Mouse (Mus musculus): ENCODE results near the gene Nudcd2. TPM values are rescaled to one million over a fixed set of nuclear protein-coding genes. Genes with fewer than 3 reads are reported as not detected.
A peak's percentile ranks its signal among the peaks of the same experiment; 100 is the strongest.
"Not testable (repeated sequence)": the region's sequence is repeated elsewhere in the genome, so short reads cannot be mapped to it uniquely, and the experiment has no call there.

Gene Nudcd2
- 24.6 and 38.7 TPM in 2 replicates for polyA plus RNA-seq (2011; ENCODE audit: insufficient read depth, insufficient read length, low replicate concordance, missing spikeins)

GRCm38 (mm10) chr11:40733339-40734174, at the start of gene Nudcd2, which contains the start of gene Hmmr:
Nudcd2 (plus strand) TSS chr11:40733667.
Hmmr (minus strand) TSS chr11:40733422.
- WGBS: under 1% methylated on average over 52 of the region's 52 CpGs
- peak within 1 kb of the TSS; percentile 58 for H3K27ac ChIP-seq (ENCODE audit: control insufficient read depth, insufficient read depth, low read depth, low read length, poor library complexity)
- H3K4me1 ChIP-seq (ENCODE audit: control insufficient read depth, insufficient read depth, low read length): no peaks in the 10 kb centered on the region
- no peak for TF ChIP-seq CTCF (IDR thresholded peaks at IDR 0.05; ENCODE audit: control insufficient read depth, insufficient read depth, low read length)
- TF ChIP-seq POLR2A (IDR thresholded peaks at IDR 0.05; ENCODE audit: borderline replicate concordance, control insufficient read depth, low read depth, low read length): no peak; the same call in 1 of the 2 replicates
- peak within 1 kb of the TSS; percentile 97 for H3K4me3 ChIP-seq (replicated peaks; ENCODE audit: control insufficient read depth, low read depth, low read length)

GRCm38 (mm10) chr11:40690444-40691127, 42.9 kb upstream of the Nudcd2 start:
- Histone ChIP-seq H3K4me3 (replicated peaks; ENCODE audit: control insufficient read depth, low read depth, low read length) (no peak overlapping the region), H3K27ac (ENCODE audit: control insufficient read depth, insufficient read depth, low read depth, low read length, poor library complexity) (no peak overlapping the region), H3K4me1 (ENCODE audit: control insufficient read depth, insufficient read depth, low read length) (peaks cover 8% of the 10 kb centered on the region)
- no peak for TF ChIP-seq POLR2A (IDR thresholded peaks at IDR 0.05; ENCODE audit: borderline replicate concordance, control insufficient read depth, low read depth, low read length)
- no peak for TF ChIP-seq CTCF (IDR thresholded peaks at IDR 0.05; ENCODE audit: control insufficient read depth, insufficient read depth, low read length)
- WGBS: 50% methylated on average over 5 of the region's 5 CpGs

GRCm38 (mm10) chr11:40692101-40692509, 41.4 kb upstream of the Nudcd2 start:
- TF ChIP-seq CTCF (IDR thresholded peaks at IDR 0.05; ENCODE audit: control insufficient read depth, insufficient read depth, low read length): 0 out of 2 replicates have a peak, but pooled peaks have one; percentile 3
- TF ChIP-seq POLR2A (IDR thresholded peaks at IDR 0.05; ENCODE audit: borderline replicate concordance, control insufficient read depth, low read depth, low read length): no peak

GRCm38 (mm10) chr11:40692511-40693365, 40.7 kb upstream of the Nudcd2 start:
- peak overlapping the region; percentile 94 for H3K4me3 ChIP-seq (replicated peaks; ENCODE audit: control insufficient read depth, low read depth, low read length)
- H3K4me1 ChIP-seq (ENCODE audit: control insufficient read depth, insufficient read depth, low read length): peaks cover 8% of the 10 kb centered on the region
- peak; percentile 75 for TF ChIP-seq POLR2A (IDR thresholded peaks at IDR 0.05; ENCODE audit: borderline replicate concordance, control insufficient read depth, low read depth, low read length)
- no peak for TF ChIP-seq CTCF (IDR thresholded peaks at IDR 0.05; ENCODE audit: control insufficient read depth, insufficient read depth, low read length)
- under 1% methylated on average over 36 of the region's 36 CpGs for WGBS
- peak overlapping the region; percentile 92 for H3K27ac ChIP-seq (ENCODE audit: control insufficient read depth, insufficient read depth, low read depth, low read length, poor library complexity)

More at GRCm38 (mm10) chr11:40692101-40692509, 41.4 kb upstream of the Nudcd2 start:
- WGBS: under 1% methylated on average over 28 of the region's 28 CpGs
- Histone ChIP-seq H3K4me3 (replicated peaks; ENCODE audit: control insufficient read depth, low read depth, low read length) (peak overlapping the region; percentile 94), H3K27ac (ENCODE audit: control insufficient read depth, insufficient read depth, low read depth, low read length, poor library complexity) (peak overlapping the region; percentile 88), H3K4me1 (ENCODE audit: control insufficient read depth, insufficient read depth, low read length) (peaks cover 8% of the 10 kb centered on the region)

GRCm38 (mm10) chr11:40693366-40693951, 40.0 kb upstream of the Nudcd2 start:
- TF ChIP-seq CTCF (IDR thresholded peaks at IDR 0.05; ENCODE audit: control insufficient read depth, insufficient read depth, low read length): no peak
- TF ChIP-seq POLR2A (IDR thresholded peaks at IDR 0.05; ENCODE audit: borderline replicate concordance, control insufficient read depth, low read depth, low read length): no peak
- Histone ChIP-seq H3K4me1 (ENCODE audit: control insufficient read depth, insufficient read depth, low read length) (peaks cover 8% of the 10 kb centered on the region), H3K27ac (ENCODE audit: control insufficient read depth, insufficient read depth, low read depth, low read length, poor library complexity) (peak overlapping the region; percentile 92), H3K4me3 (replicated peaks; ENCODE audit: control insufficient read depth, low read depth, low read length) (peak overlapping the region; percentile 54)
- WGBS: under 1% methylated on average over 16 of the region's 16 CpGs

GRCm38 (mm10) chr11:40694311-40695087, 39.0 kb upstream of the Nudcd2 start:
- TF ChIP-seq CTCF (IDR thresholded peaks at IDR 0.05; ENCODE audit: control insufficient read depth, insufficient read depth, low read length) (no peak), POLR2A (IDR thresholded peaks at IDR 0.05; ENCODE audit: borderline replicate concordance, control insufficient read depth, low read depth, low read length) (peak; percentile 25; the same call in 1 of the 2 replicates)
- H3K4me1 ChIP-seq (ENCODE audit: control insufficient read depth, insufficient read depth, low read length): peaks cover 8% of the 10 kb centered on the region
- H3K4me3 ChIP-seq (replicated peaks; ENCODE audit: control insufficient read depth, low read depth, low read length): peak overlapping the region; percentile 73
- peak overlapping the region; percentile 85 for H3K27ac ChIP-seq (ENCODE audit: control insufficient read depth, insufficient read depth, low read depth, low read length, poor library complexity)
- WGBS: under 1% methylated on average over 31 of the region's 31 CpGs

- no peak for TF ChIP-seq POLR2A (IDR thresholded peaks at IDR 0.05; ENCODE audit: borderline replicate concordance, control insufficient read depth, low read depth, low read length)
- no peak for TF ChIP-seq CTCF (IDR thresholded peaks at IDR 0.05; ENCODE audit: control insufficient read depth, insufficient read depth, low read length)
- Histone ChIP-seq H3K27ac (ENCODE audit: control insufficient read depth, insufficient read depth, low read depth, low read length, poor library complexity) (peak within 1 kb of the TSS; percentile 85), H3K4me3 (replicated peaks; ENCODE audit: control insufficient read depth, low read depth, low read length) (peak within 1 kb of the TSS; percentile 73), H3K4me1 (ENCODE audit: control insufficient read depth, insufficient read depth, low read length) (peaks cover 6% of the 10 kb centered on the region)
- 58% methylated on average over 9 of the region's 9 CpGs for WGBS
Measured at GRCm38 (mm10) chr11:40695103-40695502, 38.4 kb upstream of the Nudcd2 start, which contains the start of gene Mat2b. Mat2b (minus strand) TSS chr11:40695203.

GRCm38 (mm10) chr11:40709899-40710298, 23.6 kb upstream of the Nudcd2 start:
- not testable (repeated sequence) for H3K4me3 ChIP-seq (replicated peaks; ENCODE audit: control insufficient read depth, low read depth, low read length); H3K27ac ChIP-seq (ENCODE audit: control insufficient read depth, insufficient read depth, low read depth, low read length, poor library complexity); H3K4me1 ChIP-seq (ENCODE audit: control insufficient read depth, insufficient read depth, low read length)
- WGBS: 51% methylated on average over 6 of the region's 6 CpGs
